Mouse (Mus musculus) G1E (cell line): ENCODE results near the gene Stim2.

ENCODE experiments used
- CTCF ChIP-seq: IDR thresholded peaks from 2 replicates; pipeline ENCODE4 v1.5.1; 2012; ENCODE audit warnings: low read depth, low read length, inconsistent platforms, mixed read lengths
- GATA1 ChIP-seq: IDR thresholded peaks from 2 replicates; pipeline ENCODE4 v1.6.1; 2012; ENCODE audit warnings: borderline replicate concordance, low read length, inconsistent platforms, mixed read lengths
- POLR2AphosphoS5 ChIP-seq: IDR thresholded peaks from 2 replicates; pipeline ENCODE4 v1.6.1; 2012; ENCODE audit warnings: low read depth, low read length, inconsistent platforms; ENCODE audit not compliant: insufficient replicate concordance
- TAL1 ChIP-seq: conservative IDR thresholded peaks from 2 replicates; pipeline ENCODE4 v1.6.1; 2012; ENCODE audit warnings: low read depth, low read length, inconsistent platforms, mixed read lengths

DNA sequence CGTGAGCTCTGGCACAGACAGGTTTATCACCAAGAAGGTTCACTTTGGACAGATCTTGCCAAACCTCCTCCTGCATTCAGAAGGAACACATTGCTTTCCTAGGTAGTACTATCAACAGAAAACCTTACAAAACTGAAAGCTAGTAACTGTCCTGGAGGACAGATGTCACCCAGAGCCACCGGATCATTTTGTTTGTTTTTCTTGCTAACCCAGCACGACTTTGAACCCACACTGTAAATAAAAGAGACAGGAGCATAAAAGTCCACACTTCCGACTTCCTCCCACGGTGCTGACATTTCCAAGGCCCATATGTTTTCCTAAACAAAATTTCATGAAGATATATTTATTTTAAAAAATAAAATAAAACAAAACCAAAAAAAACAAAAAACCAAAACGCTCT is 41.0 kb upstream of the Stim2 start:
- no peak for TF ChIP-seq CTCF
- no peak for TF ChIP-seq TAL1
- no peak for TF ChIP-seq GATA1
- TF ChIP-seq POLR2AphosphoS5: no peak
